Mouse (Mus musculus) heart, embryonic 13.5 days (tissue): ENCODE measurements around the gene Kat6b. TPM values are rescaled to one million over a fixed set of nuclear protein-coding genes. Genes with fewer than 3 reads are reported as not detected.
"Not testable (repeated sequence)": the region's sequence is repeated elsewhere in the genome, so short reads cannot be mapped to it uniquely, and the experiment has no call there.

Source experiments
- ATAC-seq: fragments of 200-750 bp; cut with Nextera tagmentation; 2 replicates; pipeline ENCODE4 v1.8.0; 2017; ENCODE audit warnings: moderate TSS enrichment; ENCODE audit not compliant: insufficient number of reproducible peaks, low FRiP score, low TSS enrichment; ENCODE audit errors: extremely low read depth
- H3K27ac ChIP-seq: fragments of 300-500 bp; sonication (generic); replicated peaks from 2 replicates; pipeline ENCODE4 v1.5.1; 2015; ENCODE audit warnings: moderate library complexity, mild to moderate bottlenecking, inconsistent platforms
- H3K27me3 ChIP-seq: fragments of 300-500 bp; sonication (generic); replicated peaks from 2 replicates; pipeline ENCODE4 v1.6.1; 2015; ENCODE audit warnings: mild to moderate bottlenecking, inconsistent platforms
- H3K36me3 ChIP-seq: fragments of 300-500 bp; sonication (generic); 2 replicates; pipeline ENCODE4 v1.6.1; 2015; ENCODE audit warnings: mild to moderate bottlenecking, inconsistent platforms
- H3K4me1 ChIP-seq: fragments of 300-500 bp; sonication (generic); 2 replicates; pipeline ENCODE4 v1.6.1; 2015; ENCODE audit warnings: inconsistent platforms
- H3K4me2 ChIP-seq: fragments of 300-500 bp; sonication (generic); 2 replicates; pipeline ENCODE4 v1.6.1; 2015; ENCODE audit warnings: inconsistent platforms, mild to moderate bottlenecking, moderate library complexity
- H3K4me3 ChIP-seq: fragments of 300-500 bp; sonication (generic); 2 replicates; pipeline ENCODE4 v1.5.1; 2015; ENCODE audit warnings: moderate library complexity, mild to moderate bottlenecking, inconsistent platforms
- H3K9ac ChIP-seq: fragments of 300-500 bp; sonication (generic); 2 replicates; pipeline ENCODE4 v1.6.1; 2015; ENCODE audit warnings: inconsistent platforms, mild to moderate bottlenecking, moderate library complexity
- H3K9me3 ChIP-seq: fragments of 300-500 bp; sonication (generic); 2 replicates; pipeline ENCODE4 v1.6.1; 2016; ENCODE audit warnings: inconsistent platforms
- WGBS: fragments of 180-500 bp; shearing (Covaris S2); methylation state at CpG from one replicate; pipeline ENCODE4 v1.1.7; 2015; ENCODE audit warnings: mixed read lengths; 5-methylcytosine and 5-hydroxymethylcytosine counted together
- polyA plus RNA-seq: library from polyadenylated mRNA; unstranded; fragments of >200 nt; fragmentation: Nextera tagmentation; extraction: Ambion mirVana; gene quantifications from 2 replicates; pipeline ENCODE4 v1.2.1, GENCODE M21; 2015

Gene Kat6b
- polyA plus RNA-seq, 1 experiment from 2014 or later: 9.8 TPM

DNA sequence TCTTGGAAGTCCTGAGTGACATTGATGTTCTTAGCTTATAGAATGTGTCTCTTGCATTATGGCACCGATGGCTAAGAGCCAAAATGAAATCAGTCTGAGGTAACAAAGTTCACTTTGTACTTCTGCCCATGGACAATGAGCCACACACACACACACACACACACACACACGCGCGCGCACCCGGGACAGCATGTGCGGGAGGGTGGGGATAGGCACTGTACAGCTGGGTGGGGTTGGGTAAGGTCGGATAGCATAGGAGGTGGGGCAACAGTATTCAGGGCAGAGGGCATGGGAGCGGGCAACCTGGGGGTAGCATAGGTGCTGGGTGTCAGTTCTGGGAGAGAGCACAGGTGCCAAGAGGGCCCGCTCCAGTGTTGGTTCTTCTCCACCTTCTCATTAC is 3.5 kb downstream of the Kat6b start:
- H3K4me2 ChIP-seq: no peak overlapping the region
- H3K27ac ChIP-seq: no peak overlapping the region
- ATAC-seq: no peak
- H3K4me1 ChIP-seq: no peaks in the 10 kb centered on the region
- H3K9me3 ChIP-seq: 0 out of 2 replicates have a peak, but pooled peaks cover under 1% of the 10 kb centered on the region
- 89% methylated on average over 10 of the region's 10 CpGs for WGBS
- no peaks in the 10 kb centered on the region for H3K27me3 ChIP-seq
- no peak overlapping the region for H3K4me3 ChIP-seq
- no peak overlapping the region for H3K9ac ChIP-seq
- H3K36me3 ChIP-seq: no peaks in the 10 kb centered on the region

DNA sequence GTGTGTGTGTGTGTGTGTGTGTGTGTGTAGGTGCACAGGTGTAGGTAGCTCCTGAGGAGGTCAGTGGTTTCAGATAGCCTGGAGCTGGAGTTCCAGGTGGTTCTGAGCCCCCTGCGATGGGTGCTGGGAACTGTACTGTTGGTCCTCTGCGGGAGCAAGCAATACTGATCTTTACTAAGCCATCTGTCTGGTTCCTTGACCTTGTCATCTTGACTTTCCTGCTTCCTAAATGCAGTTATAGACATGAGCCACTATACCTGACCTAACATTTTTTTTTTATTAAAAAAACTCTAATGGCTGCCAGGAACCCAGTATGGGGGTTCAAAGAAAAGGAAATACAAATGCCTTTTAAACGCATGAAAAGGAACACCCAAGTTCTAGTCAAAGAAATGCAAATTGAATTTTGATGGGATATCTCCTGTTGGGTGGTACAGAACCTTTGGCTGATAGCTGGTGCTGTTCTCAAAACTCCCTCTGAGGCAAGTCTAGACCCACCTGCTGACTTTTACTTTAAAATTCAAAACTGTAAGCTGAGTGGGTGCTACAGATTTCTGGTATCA is 4.8 kb downstream of the Kat6b start:
- no peak overlapping the region for H3K9ac ChIP-seq
- no peak overlapping the region for H3K4me3 ChIP-seq
- H3K27ac ChIP-seq: no peak overlapping the region
- ATAC-seq: no peak
- WGBS: 85% methylated on average over 3 of the region's 3 CpGs
- no peaks in the 10 kb centered on the region for H3K36me3 ChIP-seq
- no peaks in the 10 kb centered on the region for H3K9me3 ChIP-seq
- no peaks in the 10 kb centered on the region for H3K27me3 ChIP-seq
- H3K4me2 ChIP-seq: no peak overlapping the region
- H3K4me1 ChIP-seq: no peaks in the 10 kb centered on the region

DNA sequence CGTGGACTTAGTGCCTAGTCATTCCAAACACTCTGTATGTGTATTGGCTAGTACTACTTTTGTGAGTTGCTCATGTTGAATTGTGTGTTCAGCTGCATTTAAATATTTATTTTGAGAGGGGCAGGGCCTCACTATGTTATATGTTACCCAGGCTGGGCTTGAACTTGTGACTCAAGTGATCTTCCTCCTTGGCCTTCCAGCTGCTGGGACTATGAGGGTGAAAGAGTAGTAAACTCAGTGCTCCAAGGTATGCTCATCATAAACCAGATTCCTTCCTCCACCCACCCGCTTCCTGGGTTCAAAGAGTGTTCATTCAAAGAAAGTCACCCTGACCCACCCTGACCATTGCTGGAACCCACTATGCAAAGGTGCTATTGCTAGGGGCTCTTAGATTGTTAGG is 5.9 kb downstream of the Kat6b start:
- H3K4me2 ChIP-seq, H3K27me3 ChIP-seq, ATAC-seq, H3K4me3 ChIP-seq, H3K9me3 ChIP-seq, H3K4me1 ChIP-seq, H3K9ac ChIP-seq, H3K27ac ChIP-seq, H3K36me3 ChIP-seq: not testable (repeated sequence)
- 96% methylated on average over 2 of the region's 2 CpGs for WGBS

DNA sequence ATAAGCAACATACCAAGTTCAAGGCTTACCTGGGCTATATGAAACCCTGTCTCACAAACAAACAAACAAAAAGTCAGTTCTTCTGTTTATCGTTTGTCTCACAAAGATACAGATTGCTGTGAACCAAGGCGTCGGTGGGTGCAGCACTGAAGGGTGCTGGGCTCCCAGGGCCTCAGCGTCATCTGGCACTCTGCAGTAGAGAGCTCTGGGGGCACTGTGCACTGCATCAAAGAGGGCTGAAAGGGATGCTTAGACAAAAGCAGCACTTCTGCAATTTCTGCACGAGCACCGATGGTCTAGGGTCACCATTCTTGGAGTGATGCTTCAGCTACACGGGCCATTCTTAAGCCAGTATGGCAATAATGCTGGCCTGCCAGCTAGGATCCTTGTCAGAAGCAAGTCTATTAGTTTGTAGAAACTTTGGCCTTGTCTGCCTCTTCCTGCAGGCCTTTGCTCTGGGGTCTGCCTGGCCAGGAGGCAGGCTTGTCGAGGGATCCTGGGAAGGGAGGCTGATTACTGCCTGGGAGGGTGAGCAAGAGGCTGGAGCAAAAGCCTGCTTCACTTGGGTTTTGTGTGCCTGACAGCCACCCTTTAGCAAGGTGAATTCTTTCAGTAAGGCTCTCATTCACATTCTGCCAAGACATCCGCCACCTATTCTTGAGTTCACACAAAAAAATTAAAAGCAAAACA is 7.3 kb downstream of the Kat6b start:
- not testable (repeated sequence) for ATAC-seq, H3K9ac ChIP-seq, H3K36me3 ChIP-seq, H3K4me2 ChIP-seq, H3K27me3 ChIP-seq, H3K4me1 ChIP-seq, H3K4me3 ChIP-seq, H3K27ac ChIP-seq, H3K9me3 ChIP-seq
- WGBS: 71% methylated on average over 8 of the region's 9 CpGs

DNA sequence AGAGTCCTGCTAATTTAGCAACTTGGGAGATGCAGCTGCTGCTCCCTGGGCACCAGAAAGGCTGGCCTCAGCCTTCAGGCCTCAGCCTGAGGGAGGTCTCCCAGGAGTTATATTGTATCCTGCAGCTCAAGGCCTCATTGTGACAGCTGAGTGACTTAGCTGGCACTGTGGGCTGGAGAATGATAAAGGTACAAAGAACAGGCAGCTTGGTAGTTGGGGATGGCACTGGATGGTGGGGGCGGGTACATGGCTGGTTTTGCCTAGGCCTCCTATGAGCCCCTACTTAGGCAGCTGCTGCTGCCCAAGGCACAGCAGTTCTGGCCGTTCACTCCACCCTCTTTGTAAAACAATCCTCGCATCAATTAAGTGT is 7.9 kb downstream of the Kat6b start:
- Histone ChIP-seq H3K36me3 (no peaks in the 10 kb centered on the region), H3K27me3 (no peaks in the 10 kb centered on the region), H3K4me3 (no peak overlapping the region), H3K4me1 (no peaks in the 10 kb centered on the region), H3K27ac (no peak overlapping the region), H3K9ac (no peak overlapping the region), H3K4me2 (no peak overlapping the region), H3K9me3 (no peaks in the 10 kb centered on the region)
- no peak for ATAC-seq
- WGBS: 83% methylated on average over 3 of the region's 3 CpGs

DNA sequence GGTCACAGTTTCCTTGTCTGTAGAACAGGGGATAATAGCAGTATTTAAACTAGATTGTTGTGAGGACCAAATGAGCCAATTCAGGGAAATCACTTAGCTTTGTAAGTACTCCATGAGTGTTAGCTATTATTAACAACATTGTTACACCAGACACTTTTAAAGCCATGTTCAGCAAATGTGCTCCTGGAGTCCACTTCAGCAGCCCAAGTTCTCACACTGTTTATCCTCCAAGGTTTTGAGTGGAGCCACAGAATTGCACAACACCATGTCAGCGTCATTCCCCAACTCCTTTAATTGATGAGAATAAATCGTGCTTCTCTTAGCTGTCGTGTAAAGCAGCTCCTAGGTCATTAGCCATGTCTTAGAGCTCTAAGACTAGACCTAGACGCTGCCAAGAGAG is 8.9 kb downstream of the Kat6b start:
- H3K4me2 ChIP-seq: no peak overlapping the region
- no peak overlapping the region for H3K27ac ChIP-seq
- no peak overlapping the region for H3K4me3 ChIP-seq
- WGBS: 66% methylated on average over 4 of the region's 4 CpGs
- no peak overlapping the region for H3K9ac ChIP-seq
- no peak for ATAC-seq
- H3K4me1 ChIP-seq: no peaks in the 10 kb centered on the region
- no peaks in the 10 kb centered on the region for H3K36me3 ChIP-seq
- no peaks in the 10 kb centered on the region for H3K27me3 ChIP-seq
- H3K9me3 ChIP-seq: no peaks in the 10 kb centered on the region

DNA sequence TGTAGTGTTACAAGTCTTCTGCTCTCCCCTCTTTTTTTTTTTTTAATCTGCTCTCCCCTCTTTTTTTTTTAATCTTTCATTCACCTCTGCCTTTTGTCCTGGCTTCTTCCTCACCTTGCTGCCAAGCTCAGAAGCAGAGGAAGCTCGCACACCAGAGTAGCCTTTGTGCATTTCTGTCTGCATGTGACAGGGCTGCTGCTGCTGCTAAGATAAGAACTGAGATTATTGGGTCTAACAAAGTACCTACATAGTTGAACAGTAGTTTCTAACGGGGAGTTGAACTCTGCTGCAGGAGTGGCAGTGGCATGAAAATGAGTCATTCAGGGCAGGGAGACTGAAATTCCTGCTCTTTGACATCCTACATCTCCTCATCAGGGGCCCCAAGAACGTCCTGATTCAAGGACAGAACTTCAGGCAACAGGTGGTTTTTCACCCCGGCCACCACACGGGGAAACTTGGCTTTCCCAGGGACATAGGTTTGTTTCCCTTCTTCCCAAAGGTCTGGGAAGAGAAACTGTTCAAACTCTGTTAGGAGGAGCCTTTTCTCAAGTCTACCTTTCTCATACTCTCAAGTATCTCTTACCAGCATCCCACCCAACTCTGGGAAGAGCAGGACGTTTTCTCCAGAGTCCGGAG is 17.2 kb downstream of the Kat6b start:
- ATAC-seq: no peak
- Histone ChIP-seq H3K4me1 (peaks cover 47% of the 10 kb centered on the region), H3K27ac (peak overlapping the region; percentile 99), H3K4me3 (peak overlapping the region; percentile 90), H3K9ac (peak overlapping the region; percentile 97), H3K36me3 (no peaks in the 10 kb centered on the region), H3K9me3 (no peaks in the 10 kb centered on the region), H3K4me2 (peak overlapping the region; percentile 81), H3K27me3 (no peaks in the 10 kb centered on the region)
- under 1% methylated on average over 7 of the region's 7 CpGs for WGBS

DNA sequence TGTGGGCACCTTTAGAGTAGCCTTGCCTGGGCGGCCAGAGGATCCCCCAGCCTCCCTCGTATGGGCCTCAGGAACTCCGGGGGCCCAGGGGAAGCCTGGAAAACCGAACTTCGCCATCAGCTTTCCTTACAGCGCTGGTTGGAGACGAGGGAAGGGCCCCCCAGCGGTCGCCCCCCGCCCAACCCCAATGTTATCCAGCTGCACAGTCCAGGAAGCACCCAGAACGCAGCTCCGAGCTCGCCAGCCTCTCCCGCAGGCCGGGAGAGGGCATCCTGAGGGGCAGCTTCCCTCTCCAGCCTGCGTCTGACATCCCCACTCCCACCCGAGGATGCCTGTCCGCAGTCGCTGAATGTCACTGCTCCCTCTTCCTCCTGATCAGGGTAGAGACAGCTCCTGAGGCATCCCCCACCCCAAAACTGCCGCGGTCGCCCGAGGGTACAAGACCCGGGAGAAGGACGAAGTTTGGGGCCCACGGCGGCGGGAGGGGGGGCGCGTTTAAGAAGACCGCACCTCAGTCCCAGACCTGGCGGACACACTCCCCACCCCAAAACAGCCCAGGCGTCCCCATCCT is 17.9 kb downstream of the Kat6b start:
- Histone ChIP-seq H3K27ac (peak overlapping the region; percentile 99), H3K4me2 (peak overlapping the region; percentile 81), H3K4me3 (peak overlapping the region; percentile 90), H3K9me3 (no peaks in the 10 kb centered on the region), H3K9ac (peak overlapping the region; percentile 97), H3K4me1 (peaks cover 49% of the 10 kb centered on the region), H3K27me3 (no peaks in the 10 kb centered on the region), H3K36me3 (no peaks in the 10 kb centered on the region)
- under 1% methylated on average over 30 of the region's 33 CpGs for WGBS
- no peak for ATAC-seq

DNA sequence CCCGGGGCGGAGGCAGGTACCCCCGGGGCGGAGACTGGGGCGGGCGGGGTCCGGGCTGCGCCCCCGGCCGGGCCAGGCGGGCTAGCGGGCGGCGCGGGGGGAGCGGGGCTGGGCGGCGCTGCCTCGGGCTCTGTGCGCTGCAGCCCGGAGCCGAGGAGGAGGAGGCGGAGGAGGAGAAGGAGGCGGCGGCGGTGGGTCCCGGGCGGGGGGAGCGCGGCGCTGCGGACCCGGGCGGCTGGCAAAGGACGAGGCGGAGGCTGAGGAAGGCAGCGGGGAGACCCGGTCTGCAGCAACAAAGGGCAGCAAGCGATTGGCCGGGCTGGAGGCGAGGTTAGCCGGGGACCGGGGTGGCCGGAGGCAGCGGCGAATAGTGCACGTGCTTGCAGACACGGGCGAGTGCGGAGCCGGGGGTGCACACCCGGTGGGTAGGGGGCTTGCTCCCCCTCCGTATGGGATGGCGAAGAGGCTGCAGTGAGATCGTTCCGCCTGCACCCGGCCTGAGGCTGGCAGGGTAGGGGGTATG is 18.5 kb downstream of the Kat6b start:
- peaks cover 54% of the 10 kb centered on the region for H3K4me1 ChIP-seq
- no peaks in the 10 kb centered on the region for H3K9me3 ChIP-seq
- H3K27me3 ChIP-seq: no peaks in the 10 kb centered on the region
- 2% methylated on average over 48 of the region's 57 CpGs for WGBS
- H3K36me3 ChIP-seq: no peaks in the 10 kb centered on the region
- H3K27ac ChIP-seq: peak overlapping the region; percentile 99
- no peak for ATAC-seq
- peak overlapping the region; percentile 81 for H3K4me2 ChIP-seq
- peak overlapping the region; percentile 97 for H3K9ac ChIP-seq
- H3K4me3 ChIP-seq: peak overlapping the region; percentile 90

DNA sequence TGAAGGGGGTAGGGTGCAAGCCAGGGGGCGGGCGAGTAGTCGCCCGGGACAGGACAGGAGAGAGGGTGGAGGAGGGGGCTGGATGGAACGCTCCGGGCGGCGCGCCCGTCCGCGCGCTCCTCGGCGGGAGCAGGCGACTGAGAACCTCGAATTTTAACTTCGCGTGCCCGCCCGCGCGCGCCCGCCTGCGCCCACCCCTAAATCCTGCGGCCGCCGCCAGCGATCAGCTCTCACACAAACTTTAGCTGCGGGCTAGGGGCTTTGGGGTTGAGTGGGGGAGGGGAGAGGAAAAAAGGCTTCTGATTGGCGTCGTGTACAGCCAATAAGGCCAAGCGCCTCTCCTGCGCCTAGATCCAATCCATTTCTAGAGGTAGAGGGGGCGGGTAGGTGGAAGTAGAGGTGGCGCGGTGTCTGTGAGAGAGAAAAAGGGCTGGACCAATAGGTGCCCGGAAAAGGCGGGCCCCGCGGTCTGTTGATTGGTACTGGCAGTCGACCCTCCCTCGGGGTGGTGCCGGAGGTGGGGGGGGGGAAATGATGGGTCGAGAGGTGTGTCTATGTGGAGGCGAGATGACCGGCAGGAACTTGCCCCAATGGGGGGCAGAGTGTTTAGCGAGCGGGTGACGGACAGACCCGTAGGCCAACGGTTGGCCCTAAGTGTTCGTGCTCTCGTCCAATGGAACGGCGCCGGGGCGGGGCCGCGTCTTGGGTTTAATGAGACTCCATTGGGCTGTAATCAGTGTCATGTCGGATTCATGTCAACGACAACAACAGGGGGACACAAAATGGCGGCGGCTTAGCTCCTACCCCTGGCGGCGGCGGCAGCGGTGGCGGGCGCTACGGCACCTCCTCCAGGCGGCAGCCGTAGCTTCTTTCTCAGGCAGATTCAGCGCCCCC is 19.2 kb downstream of the Kat6b start:
- Histone ChIP-seq H3K4me1 (peaks cover 59% of the 10 kb centered on the region), H3K9me3 (no peaks in the 10 kb centered on the region), H3K36me3 (no peaks in the 10 kb centered on the region), H3K27ac (peak overlapping the region; percentile 99), H3K27me3 (no peaks in the 10 kb centered on the region), H3K4me2 (peak overlapping the region; percentile 81), H3K4me3 (peak overlapping the region; percentile 90), H3K9ac (peak overlapping the region; percentile 97)
- WGBS: under 1% methylated on average over 71 of the region's 75 CpGs
- ATAC-seq: peak; percentile 93
